Mouse (Mus musculus): ENCODE results near the gene Gm20388. TPM values are rescaled to one million over a fixed set of nuclear protein-coding genes. Genes with fewer than 3 reads are reported as not detected.
A peak's percentile ranks its signal among the peaks of the same experiment; 100 is the strongest.

Gene Gm20388
- polyA plus RNA-seq, 1 experiment from 2014 or later, result not detected

- WGBS, result 6% methylated on average over 9 of the region's 9 CpGs
These were observed 425.4 kb downstream of the Gm20388 start for GRCm38 (mm10) chr8:120336087-120336380.

GRCm38 (mm10) chr8:120336909-120337555 lies 426.4 kb downstream of the Gm20388 start:
- Histone ChIP-seq H3K27me3 (no peaks in the 10 kb centered on the region), H3K36me3 (peaks cover 7% of the 10 kb centered on the region), H3K4me3 (no peak overlapping the region), H3K27ac (no peak overlapping the region), H3K4me2 (no peak overlapping the region), H3K9ac (no peak overlapping the region), H3K9me3 (no peaks in the 10 kb centered on the region), H3K4me1 (peaks cover 51% of the 10 kb centered on the region)
- 28% methylated on average over 5 of the region's 5 CpGs for WGBS
- ATAC-seq (ENCODE audit: insufficient number of reproducible peaks, insufficient read depth, low FRiP score, low TSS enrichment, low read depth), result no peak

More at GRCm38 (mm10) chr8:120336087-120336380, 425.4 kb downstream of the Gm20388 start:
- Histone ChIP-seq H3K4me3 (no peak overlapping the region), H3K9me3 (no peaks in the 10 kb centered on the region), H3K4me2 (peak overlapping the region; percentile 40; the same call in 1 of the 2 replicates), H3K36me3 (peaks cover 7% of the 10 kb centered on the region), H3K9ac (peak overlapping the region; percentile 44; the same call in 1 of the 2 replicates), H3K4me1 (peaks cover 55% of the 10 kb centered on the region), H3K27ac (0 out of 2 replicates have a peak overlapping the region, but pooled peaks have one; percentile 64), H3K27me3 (no peaks in the 10 kb centered on the region)
- ATAC-seq (ENCODE audit: insufficient number of reproducible peaks, insufficient read depth, low FRiP score, low TSS enrichment, low read depth), result no peak

GRCm38 (mm10) chr8:120337627-120338026 lies 427.0 kb downstream of the Gm20388 start:
- no peak overlapping the region for H3K4me2 ChIP-seq
- no peaks in the 10 kb centered on the region for H3K27me3 ChIP-seq
- ATAC-seq (ENCODE audit: insufficient number of reproducible peaks, insufficient read depth, low FRiP score, low TSS enrichment, low read depth), result no peak
- H3K36me3 ChIP-seq, result peaks cover 7% of the 10 kb centered on the region
- no peak overlapping the region for H3K9ac ChIP-seq
- H3K9me3 ChIP-seq, result no peaks in the 10 kb centered on the region
- 67% methylated on average over 5 of the region's 5 CpGs for WGBS
- H3K27ac ChIP-seq, result no peak overlapping the region
- peaks cover 53% of the 10 kb centered on the region for H3K4me1 ChIP-seq
- H3K4me3 ChIP-seq, result no peak overlapping the region

GRCm38 (mm10) chr8:120338678-120339077 lies 428.0 kb downstream of the Gm20388 start:
- Histone ChIP-seq H3K27me3 (no peaks in the 10 kb centered on the region), H3K36me3 (peaks cover 7% of the 10 kb centered on the region), H3K4me2 (no peak overlapping the region), H3K4me1 (peaks cover 61% of the 10 kb centered on the region), H3K9ac (no peak overlapping the region), H3K27ac (no peak overlapping the region), H3K9me3 (no peaks in the 10 kb centered on the region), H3K4me3 (no peak overlapping the region)
- ATAC-seq (ENCODE audit: insufficient number of reproducible peaks, insufficient read depth, low FRiP score, low TSS enrichment, low read depth), result no peak
- WGBS, result 93% methylated on average over 7 of the region's 7 CpGs

GRCm38 (mm10) chr8:120339743-120340142 lies 429.1 kb downstream of the Gm20388 start:
- Histone ChIP-seq H3K4me3 (no peak overlapping the region), H3K4me1 (peaks cover 65% of the 10 kb centered on the region), H3K27me3 (no peaks in the 10 kb centered on the region), H3K4me2 (no peak overlapping the region), H3K9me3 (no peaks in the 10 kb centered on the region), H3K9ac (no peak overlapping the region), H3K36me3 (peaks cover 7% of the 10 kb centered on the region), H3K27ac (no peak overlapping the region)
- ATAC-seq (ENCODE audit: insufficient number of reproducible peaks, insufficient read depth, low FRiP score, low TSS enrichment, low read depth), result no peak
- WGBS, result 64% methylated on average over 7 of the region's 8 CpGs

- no peak overlapping the region for H3K9ac ChIP-seq
- H3K27ac ChIP-seq, result no peak overlapping the region
- peaks cover 53% of the 10 kb centered on the region for H3K4me1 ChIP-seq
- ATAC-seq (ENCODE audit: insufficient number of reproducible peaks, insufficient read depth, low FRiP score, low TSS enrichment, low read depth), result no peak
- no peak overlapping the region for H3K4me2 ChIP-seq
- H3K4me3 ChIP-seq, result no peak overlapping the region
- H3K9me3 ChIP-seq, result no peaks in the 10 kb centered on the region
- 62% methylated on average over 10 of the region's 10 CpGs for WGBS
- H3K36me3 ChIP-seq, result peaks cover 7% of the 10 kb centered on the region
- no peaks in the 10 kb centered on the region for H3K27me3 ChIP-seq
These were observed 430.5 kb downstream of the Gm20388 start for GRCm38 (mm10) chr8:120341124-120341523.

GRCm38 (mm10) chr8:120342847-120343548 lies 432.4 kb downstream of the Gm20388 start:
- no peaks in the 10 kb centered on the region for H3K27me3 ChIP-seq
- peaks cover 7% of the 10 kb centered on the region for H3K36me3 ChIP-seq
- no peak overlapping the region for H3K4me3 ChIP-seq
- ATAC-seq (ENCODE audit: insufficient number of reproducible peaks, insufficient read depth, low FRiP score, low TSS enrichment, low read depth), result no peak
- no peak overlapping the region for H3K9ac ChIP-seq
- WGBS, result 59% methylated on average over 7 of the region's 7 CpGs
- H3K27ac ChIP-seq, result no peak overlapping the region
- no peak overlapping the region for H3K4me2 ChIP-seq
- no peaks in the 10 kb centered on the region for H3K9me3 ChIP-seq
- peaks cover 56% of the 10 kb centered on the region for H3K4me1 ChIP-seq

- Histone ChIP-seq H3K36me3 (peaks cover 4% of the 10 kb centered on the region; the same call in 1 of the 2 replicates), H3K27ac (no peak overlapping the region), H3K4me3 (no peak overlapping the region), H3K9ac (no peak overlapping the region), H3K27me3 (no peaks in the 10 kb centered on the region), H3K4me2 (no peak overlapping the region), H3K9me3 (no peaks in the 10 kb centered on the region), H3K4me1 (peaks cover 61% of the 10 kb centered on the region)
- ATAC-seq (ENCODE audit: insufficient number of reproducible peaks, insufficient read depth, low FRiP score, low TSS enrichment, low read depth), result no peak
- WGBS, result 78% methylated on average over 12 of the region's 12 CpGs
These were observed 432.9 kb downstream of the Gm20388 start for GRCm38 (mm10) chr8:120343582-120343981.

- H3K4me3 ChIP-seq, result no peak overlapping the region
These were observed 433.5 kb downstream of the Gm20388 start for GRCm38 (mm10) chr8:120344166-120344565.

GRCm38 (mm10) chr8:120344583-120344982 lies 433.9 kb downstream of the Gm20388 start:
- Histone ChIP-seq H3K36me3 (no peaks in the 10 kb centered on the region), H3K27me3 (no peaks in the 10 kb centered on the region), H3K9ac (no peak overlapping the region), H3K9me3 (no peaks in the 10 kb centered on the region), H3K4me2 (no peak overlapping the region), H3K4me1 (peaks cover 66% of the 10 kb centered on the region), H3K4me3 (no peak overlapping the region), H3K27ac (no peak overlapping the region)
- no peak for ATAC-seq (ENCODE audit: insufficient number of reproducible peaks, insufficient read depth, low FRiP score, low TSS enrichment, low read depth)
- WGBS, result 34% methylated on average over 13 of the region's 13 CpGs

More at GRCm38 (mm10) chr8:120344166-120344565, 433.5 kb downstream of the Gm20388 start:
- no peak overlapping the region for H3K4me2 ChIP-seq
- no peaks in the 10 kb centered on the region for H3K27me3 ChIP-seq
- no peaks in the 10 kb centered on the region for H3K36me3 ChIP-seq
- no peak for ATAC-seq (ENCODE audit: insufficient number of reproducible peaks, insufficient read depth, low FRiP score, low TSS enrichment, low read depth)
- H3K9me3 ChIP-seq, result no peaks in the 10 kb centered on the region
- H3K27ac ChIP-seq, result no peak overlapping the region
- peaks cover 67% of the 10 kb centered on the region for H3K4me1 ChIP-seq
- no peak overlapping the region for H3K9ac ChIP-seq
- WGBS, result 28% methylated on average over 4 of the region's 4 CpGs

GRCm38 (mm10) chr8:120347734-120348341 lies 437.2 kb downstream of the Gm20388 start:
- ATAC-seq (ENCODE audit: insufficient number of reproducible peaks, insufficient read depth, low FRiP score, low TSS enrichment, low read depth), result 0 out of 2 replicates have a peak, but pooled peaks have one; percentile 35
- Histone ChIP-seq H3K9ac (0 out of 2 replicates have a peak overlapping the region, but pooled peaks have one; percentile 16), H3K9me3 (no peaks in the 10 kb centered on the region), H3K4me3 (no peak overlapping the region), H3K4me1 (peaks cover 67% of the 10 kb centered on the region), H3K27me3 (no peaks in the 10 kb centered on the region), H3K36me3 (no peaks in the 10 kb centered on the region), H3K27ac (no peak overlapping the region), H3K4me2 (peak overlapping the region; percentile 16)
- WGBS, result 50% methylated on average over 21 of the region's 21 CpGs
